Mouse (Mus musculus): ENCODE measurements at regions not wholly inside any gene's neighbourhood (a gene's known extent, or its start where the extent isn't known, plus 50 kb on each side); places are given as distances from the start of the nearest gene placed in this dataset.
A peak's percentile ranks its signal among the peaks of the same experiment; 100 is the strongest.

- peak; percentile 5 for DNase-seq
Measured at GRCm38 (mm10) chr2:159168553-159169064, 374.0 kb downstream of the Dhx35 start.

- no peak for DNase-seq
Measured at GRCm38 (mm10) chr2:159196156-159196555, 401.5 kb downstream of the Dhx35 start.

- no peak for DNase-seq
Measured at GRCm38 (mm10) chr2:159232266-159232665, 437.7 kb downstream of the Dhx35 start.

- DNase-seq, result no peak
Measured at GRCm38 (mm10) chr2:159235000-159235399, 440.4 kb downstream of the Dhx35 start.

- DNase-seq, result no peak
Measured at GRCm38 (mm10) chr2:159250065-159250464, 455.5 kb downstream of the Dhx35 start.

GRCm38 (mm10) chr2:159250993-159251665 lies 456.5 kb downstream of the Dhx35 start:
- peak; percentile 36 for DNase-seq

GRCm38 (mm10) chr2:159270221-159271080 lies 475.8 kb downstream of the Dhx35 start:
- peak; percentile 53 for DNase-seq

- DNase-seq, result no peak
Measured at GRCm38 (mm10) chr2:159278896-159279295, 484.3 kb downstream of the Dhx35 start.

- DNase-seq, result no peak
Measured at GRCm38 (mm10) chr2:159281558-159282320, 487.1 kb downstream of the Dhx35 start.

- DNase-seq, result no peak
Measured at GRCm38 (mm10) chr2:159284100-159284499, 489.5 kb downstream of the Dhx35 start.

GRCm38 (mm10) chr2:159284525-159285189 lies 490.1 kb downstream of the Dhx35 start:
- DNase-seq, result no peak

GRCm38 (mm10) chr2:159287996-159288563 lies 493.5 kb downstream of the Dhx35 start:
- no peak for DNase-seq

- peak; percentile 29 for DNase-seq
Measured at GRCm38 (mm10) chr2:159290081-159290480, 495.5 kb downstream of the Dhx35 start.

- no peak for DNase-seq
Measured at GRCm38 (mm10) chr2:159307001-159307400, 512.4 kb downstream of the Dhx35 start.

GRCm38 (mm10) chr2:159334711-159335110 lies 540.1 kb downstream of the Dhx35 start:
- DNase-seq, result no peak

- DNase-seq, result no peak
Measured at GRCm38 (mm10) chr2:159336646-159337045, 542.0 kb downstream of the Dhx35 start.

GRCm38 (mm10) chr2:159343624-159344560 lies 549.3 kb downstream of the Dhx35 start:
- DNase-seq, result no peak

GRCm38 (mm10) chr2:159354247-159354646 lies 559.6 kb downstream of the Dhx35 start:
- peak; percentile 38 for DNase-seq

GRCm38 (mm10) chr2:159356503-159356902 lies 561.9 kb downstream of the Dhx35 start:
- DNase-seq, result peak; percentile 11

GRCm38 (mm10) chr2:159361371-159361770 lies 566.8 kb downstream of the Dhx35 start:
- DNase-seq, result no peak

- no peak for DNase-seq
Measured at GRCm38 (mm10) chr2:159392865-159393264, 598.3 kb downstream of the Dhx35 start.

All from kidney, postnatal 14 days (tissue).